Mouse (Mus musculus): ENCODE results near the gene Rab3il1. TPM values are rescaled to one million over a fixed set of nuclear protein-coding genes. Genes with fewer than 3 reads are reported as not detected.
"Not testable (repeated sequence)": the region's sequence is repeated elsewhere in the genome, so short reads cannot be mapped to it uniquely, and the experiment has no call there.

Rab3il1 gene
- total and polyA plus RNA-seq, 3 experiments: 0.04 TPM; not detected in 2

GRCm38 (mm10) chr19:9968081-9968787 lies 33.2 kb upstream of the Rab3il1 start:
- TF ChIP-seq ELF1 (IDR thresholded peaks at IDR 0.05; ENCODE audit: low read depth, low read length) (no peak), UBTF (IDR thresholded peaks at IDR 0.05; ENCODE audit: low read depth, low read length) (no peak), SIN3A (IDR thresholded peaks at IDR 0.05; ENCODE audit: low read length) (no peak), HCFC1 (IDR thresholded peaks at IDR 0.05; ENCODE audit: low read depth, low read length) (no peak), MAFK (IDR thresholded peaks at IDR 0.05; ENCODE audit: insufficient replicate concordance, low read length) (0 out of 2 replicates have a peak, but pooled peaks have one; percentile 26), RAD21 (IDR thresholded peaks at IDR 0.05; ENCODE audit: low read depth, low read length) (no peak)
- in situ Hi-C loops (cut with MboI; ENCODE audit: low pct_ligation_motif_present, low pct_unique_long_range_greater_than_20kb, low sequenced_read_pairs) (no loop called here), dilution Hi-C loops (cut with MboI; ENCODE audit: extremely low pct_ligation_motif_present, extremely low pct_unique_long_range_greater_than_20kb, low sequenced_read_pairs) (no loop called here)
- DNase-seq (ENCODE audit: extremely low read depth): no peak
- Histone ChIP-seq H3K27me3 (replicated peaks) (no peaks in the 10 kb centered on the region), H3K4me3 (replicated peaks in 1 of 3; ENCODE audit: low read depth in 2 of 3, low read length in 2 of 3, poor library complexity in 1 of 3) (no peak overlapping the region), H3K9ac (ENCODE audit: insufficient read depth, low read depth) (no peak overlapping the region), H3K79me2 (replicated peaks; ENCODE audit: control insufficient read depth, extremely low read depth, insufficient read depth, poor library complexity, severe bottlenecking) (no peaks in the 10 kb centered on the region), H3K4me2 (ENCODE audit: insufficient read depth, low read depth, poor library complexity, severe bottlenecking) (no peak overlapping the region), H3K36me3 (replicated peaks in 1 of 2; ENCODE audit: control insufficient read depth in 1 of 2, insufficient read depth in 1 of 2, low read length in 1 of 2) (no peaks in the 10 kb centered on the region), H3K9me3 (replicated peaks; ENCODE audit: low read length) (no peaks in the 10 kb centered on the region), H3K27ac (ENCODE audit: insufficient read depth, low read depth) (no peak overlapping the region), H3K4me1 (ENCODE audit: control insufficient read depth in 1 of 2, insufficient read depth in 2 of 2) (peaks cover 0 to 16% of the 10 kb centered on the region in 2 experiments; a peak in 2 of 4 replicates)

GRCm38 (mm10) chr19:9974853-9975252 lies 26.6 kb upstream of the Rab3il1 start:
- H3K9me3 ChIP-seq (replicated peaks; ENCODE audit: low read length); dilution Hi-C loops (cut with MboI; ENCODE audit: extremely low pct_ligation_motif_present, extremely low pct_unique_long_range_greater_than_20kb, low sequenced_read_pairs); H3K27me3 ChIP-seq (replicated peaks); H3K27ac ChIP-seq (ENCODE audit: insufficient read depth, low read depth); H3K36me3 ChIP-seq (replicated peaks in 1 of 2; ENCODE audit: control insufficient read depth in 1 of 2, insufficient read depth in 1 of 2, low read length in 1 of 2); H3K79me2 ChIP-seq (replicated peaks; ENCODE audit: control insufficient read depth, extremely low read depth, insufficient read depth, poor library complexity, severe bottlenecking); H3K4me2 ChIP-seq (ENCODE audit: insufficient read depth, low read depth, poor library complexity, severe bottlenecking); H3K9ac ChIP-seq (ENCODE audit: insufficient read depth, low read depth); in situ Hi-C loops (cut with MboI; ENCODE audit: low pct_ligation_motif_present, low pct_unique_long_range_greater_than_20kb, low sequenced_read_pairs): not testable (repeated sequence)
- peak overlapping the region in 1 of 3 experiments; percentile 17 for H3K4me3 ChIP-seq (replicated peaks in 1 of 3; ENCODE audit: low read depth in 2 of 3, low read length in 2 of 3, poor library complexity in 1 of 3)
- H3K4me1 ChIP-seq (ENCODE audit: control insufficient read depth in 1 of 2, insufficient read depth in 2 of 2): peaks cover 25 to 57% of the 10 kb centered on the region in 2 experiments
- peak; percentile 47; the same call in 1 of the 2 replicates for TF ChIP-seq ELF1 (IDR thresholded peaks at IDR 0.05; ENCODE audit: low read depth, low read length)
- DNase-seq (ENCODE audit: extremely low read depth): peak; percentile 42

- Histone ChIP-seq H3K4me1 (ENCODE audit: control insufficient read depth in 1 of 2, insufficient read depth in 2 of 2) (peaks cover 28 to 62% of the 10 kb centered on the region in 2 experiments), H3K79me2 (replicated peaks; ENCODE audit: control insufficient read depth, extremely low read depth, insufficient read depth, poor library complexity, severe bottlenecking) (no peaks in the 10 kb centered on the region), H3K27me3 (replicated peaks) (no peaks in the 10 kb centered on the region), H3K9ac (ENCODE audit: insufficient read depth, low read depth) (no peak overlapping the region), H3K4me2 (ENCODE audit: insufficient read depth, low read depth, poor library complexity, severe bottlenecking) (no peak overlapping the region), H3K27ac (ENCODE audit: insufficient read depth, low read depth) (no peak overlapping the region), H3K36me3 (replicated peaks in 1 of 2; ENCODE audit: control insufficient read depth in 1 of 2, insufficient read depth in 1 of 2, low read length in 1 of 2) (no peaks in the 10 kb centered on the region), H3K9me3 (replicated peaks; ENCODE audit: low read length) (no peaks in the 10 kb centered on the region), H3K4me3 (replicated peaks in 1 of 3; ENCODE audit: low read depth in 2 of 3, low read length in 2 of 3, poor library complexity in 1 of 3) (no peak overlapping the region)
- DNase-seq (ENCODE audit: extremely low read depth): no peak
- in situ Hi-C loops (cut with MboI; ENCODE audit: low pct_ligation_motif_present, low pct_unique_long_range_greater_than_20kb, low sequenced_read_pairs) (no loop called here), dilution Hi-C loops (cut with MboI; ENCODE audit: extremely low pct_ligation_motif_present, extremely low pct_unique_long_range_greater_than_20kb, low sequenced_read_pairs) (no loop called here)
- no peak for TF ChIP-seq ETS1 (conservative IDR thresholded peaks at IDR 0.05; ENCODE audit: low read depth, low read length)
- TF ChIP-seq JUN (IDR thresholded peaks at IDR 0.05; ENCODE audit: insufficient read depth, low read depth, low read length): no peak
- TF ChIP-seq PAX5 (IDR thresholded peaks at IDR 0.05; ENCODE audit: low read length): no peak
- no peak for TF ChIP-seq BHLHE40 (IDR thresholded peaks at IDR 0.05; ENCODE audit: low read depth, low read length)
- no peak for TF ChIP-seq GABPA (IDR thresholded peaks at IDR 0.05; ENCODE audit: insufficient replicate concordance, low read depth, low read length)
- no peak for TF ChIP-seq MAZ (IDR thresholded peaks at IDR 0.05; ENCODE audit: low read depth, low read length)
- TF ChIP-seq JUND (conservative IDR thresholded peaks at IDR 0.05; ENCODE audit: low read depth, low read length): no peak
- no peak for TF ChIP-seq ZC3H11A (IDR thresholded peaks at IDR 0.05; ENCODE audit: low read depth, low read length)
- no peak for TF ChIP-seq ELF1 (IDR thresholded peaks at IDR 0.05; ENCODE audit: low read depth, low read length)
- TF ChIP-seq ZNF384 (IDR thresholded peaks at IDR 0.05; ENCODE audit: low read depth, low read length): no peak
- TF ChIP-seq IRF4 (IDR thresholded peaks at IDR 0.05; ENCODE audit: low read depth, low read length): no peak
- no peak for TF ChIP-seq POLR2A (IDR thresholded peaks at IDR 0.05; ENCODE audit: low read depth, low read length)
- TF ChIP-seq SIN3A (IDR thresholded peaks at IDR 0.05; ENCODE audit: low read length): no peak
- TF ChIP-seq RCOR1 (conservative IDR thresholded peaks at IDR 0.05; ENCODE audit: low read depth, low read length): no peak
- no peak for TF ChIP-seq HCFC1 (IDR thresholded peaks at IDR 0.05; ENCODE audit: low read depth, low read length)
- TF ChIP-seq MEF2A (IDR thresholded peaks at IDR 0.05; ENCODE audit: borderline replicate concordance, low read depth, low read length): no peak
These were observed 24.4 kb upstream of the Rab3il1 start for GRCm38 (mm10) chr19:9977085-9977484.
